Mouse (Mus musculus): ENCODE measurements around the gene Abcg5.

- TF ChIP-seq HCFC1 (IDR thresholded peaks at IDR 0.05; ENCODE audit: borderline replicate concordance, insufficient read depth, low read length) (no peak), MAFK (IDR thresholded peaks at IDR 0.05; ENCODE audit: insufficient read depth, low read depth, low read length) (no peak), ZC3H11A (IDR thresholded peaks at IDR 0.05; ENCODE audit: borderline replicate concordance, low read depth, low read length) (no peak)
These were observed 74.2 kb downstream of the Abcg5 start for GRCm38 (mm10) chr17:84608606-84609005.

Data from ES-E14 (cell line).